Mouse (Mus musculus) olfactory bulb, adult 2 months (tissue): ENCODE measurements at regions not wholly inside any gene's neighbourhood (a gene's known extent, or its start where the extent isn't known, plus 50 kb on each side); places are given as distances from the start of the nearest gene placed in this dataset.

ENCODE experiments used
- H3K27ac ChIP-seq: fragments of 200-500 bp; 2 replicates; pipeline ENCODE4 v1.5.1; 2012; ENCODE audit warnings: low read depth, low read length; ENCODE audit not compliant: insufficient read depth
- H3K4me1 ChIP-seq: fragments of 200-500 bp; 2 replicates; pipeline ENCODE4 v1.6.1; 2012; ENCODE audit warnings: low read length; ENCODE audit not compliant: control insufficient read depth, insufficient read depth
- H3K4me3 ChIP-seq: fragments of 200-500 bp; 2 replicates; pipeline ENCODE4 v1.5.1; 2012; ENCODE audit warnings: mild to moderate bottlenecking, low read depth, low read length, moderate library complexity; ENCODE audit not compliant: insufficient read depth
- CTCF ChIP-seq: fragments of 200-500 bp; IDR thresholded peaks from 2 replicates; pipeline ENCODE4 v1.5.1; 2012; ENCODE audit warnings: low read depth, mild to moderate bottlenecking, low read length, moderate library complexity; ENCODE audit not compliant: insufficient read depth
- POLR2A ChIP-seq: fragments of 200-500 bp; IDR thresholded peaks from 2 replicates; pipeline ENCODE4 v1.6.1; 2012; ENCODE audit warnings: mild to moderate bottlenecking, low read depth, low read length, moderate library complexity; ENCODE audit not compliant: insufficient read depth
- WGBS: fragments of 180-500 bp; shearing (Covaris S2); methylation state at CpG from one replicate; pipeline ENCODE4 v1.1.7; 2018; 5-methylcytosine and 5-hydroxymethylcytosine counted together

DNA sequence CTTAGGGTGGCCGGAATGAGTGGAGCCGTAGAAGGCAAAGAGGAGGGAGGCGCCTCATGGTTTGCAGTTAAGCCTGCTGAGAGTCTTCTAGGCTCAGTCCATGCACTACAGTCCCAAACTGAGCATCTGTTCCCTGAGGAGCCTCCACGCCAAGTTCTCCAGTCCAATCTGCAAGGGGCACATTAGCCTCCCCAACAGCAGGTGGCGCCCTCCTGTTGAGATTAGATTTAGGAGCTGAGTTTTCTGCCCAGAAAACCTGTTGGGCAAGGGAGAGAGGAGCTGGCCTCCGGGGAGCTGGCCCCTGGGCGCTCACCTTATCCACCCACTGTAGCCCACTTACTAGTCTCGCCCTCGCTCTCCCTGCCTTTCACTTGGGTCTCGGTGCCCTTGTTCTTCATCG lies 150.0 kb upstream of the Haao start:
- H3K4me1 ChIP-seq, result peaks cover 7% of the 10 kb centered on the region; the same call in 1 of the 2 replicates
- TF ChIP-seq CTCF, result peak; percentile 13; the same call in 1 of the 2 replicates
- TF ChIP-seq POLR2A, result no peak
- H3K27ac ChIP-seq, result no peak overlapping the region
- 89% methylated on average over 11 of the region's 11 CpGs for WGBS
- no peak overlapping the region for H3K4me3 ChIP-seq

DNA sequence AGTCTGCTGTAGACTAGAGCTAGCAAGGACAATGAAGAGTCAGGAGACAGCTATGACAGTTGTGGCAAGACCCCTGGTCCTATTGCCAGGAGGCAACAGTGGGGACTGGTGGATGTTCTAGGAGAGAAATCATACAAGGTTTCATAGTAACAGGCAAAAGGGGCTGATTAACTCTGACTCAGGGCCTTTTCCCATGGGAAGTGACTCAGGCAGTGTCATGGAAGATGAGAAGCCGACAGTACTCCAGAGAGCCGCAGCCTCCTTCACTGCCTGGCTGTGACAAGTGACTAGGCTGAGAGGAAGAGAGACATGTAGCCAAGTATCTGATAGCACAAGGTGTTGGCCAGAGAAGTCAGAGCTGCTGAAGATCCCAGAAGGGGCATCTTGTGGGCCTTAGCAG lies 145.3 kb upstream of the Haao start:
- Histone ChIP-seq H3K27ac (no peak overlapping the region), H3K4me1 (0 out of 2 replicates have a peak, but pooled peaks cover 2% of the 10 kb centered on the region), H3K4me3 (no peak overlapping the region)
- 63% methylated on average over 2 of the region's 2 CpGs for WGBS
- TF ChIP-seq CTCF (no peak), POLR2A (no peak)

DNA sequence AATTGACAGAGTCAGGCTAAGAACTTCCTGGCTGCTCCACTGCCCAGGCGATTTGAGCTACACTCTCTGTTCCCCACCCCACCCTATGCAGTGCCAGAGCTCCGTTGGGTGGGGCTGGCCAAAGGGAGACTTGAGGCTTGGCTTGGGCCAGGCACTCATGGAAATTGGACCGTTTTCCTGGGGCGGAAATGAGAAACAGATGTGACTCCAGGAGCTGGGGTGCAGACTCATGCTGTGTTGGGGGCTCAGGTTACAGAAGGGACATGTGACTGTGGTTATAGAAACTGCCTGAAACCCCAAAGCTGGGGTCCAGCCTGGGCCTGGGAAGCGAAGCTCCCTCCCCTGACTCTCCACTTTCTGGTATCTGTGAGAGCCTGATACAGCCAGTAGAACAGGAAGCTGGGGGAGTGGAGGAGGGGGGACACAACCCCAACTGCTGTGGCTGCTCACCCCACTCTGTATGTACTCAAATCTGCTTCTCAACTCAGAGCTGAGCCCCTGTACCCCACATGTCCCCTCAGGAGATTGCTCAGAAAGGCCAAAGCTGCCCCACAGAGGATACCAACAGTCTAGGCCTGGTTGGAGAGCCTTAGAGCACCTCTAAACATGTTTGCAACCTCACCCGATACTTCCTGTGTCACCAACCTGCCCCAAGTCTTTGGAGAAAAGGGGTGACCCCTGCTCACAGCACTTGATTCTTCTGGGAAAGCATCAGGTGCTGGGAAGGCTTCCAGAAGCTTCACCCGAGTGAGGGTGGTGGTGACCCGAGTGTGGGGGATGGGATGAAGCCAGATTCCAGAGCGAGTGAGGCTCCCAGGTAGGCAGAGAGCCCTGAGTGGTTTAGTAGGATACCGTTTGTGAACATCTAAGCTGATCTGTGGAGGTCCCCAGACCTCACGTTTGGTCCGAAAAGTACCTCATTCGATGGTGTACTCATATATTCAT lies 142.9 kb upstream of the Haao start:
- 81% methylated on average over 13 of the region's 13 CpGs for WGBS
- no peak overlapping the region for H3K4me3 ChIP-seq
- H3K4me1 ChIP-seq, result peaks cover 7% of the 10 kb centered on the region; the same call in 1 of the 2 replicates
- TF ChIP-seq CTCF, result no peak
- H3K27ac ChIP-seq, result no peak overlapping the region

DNA sequence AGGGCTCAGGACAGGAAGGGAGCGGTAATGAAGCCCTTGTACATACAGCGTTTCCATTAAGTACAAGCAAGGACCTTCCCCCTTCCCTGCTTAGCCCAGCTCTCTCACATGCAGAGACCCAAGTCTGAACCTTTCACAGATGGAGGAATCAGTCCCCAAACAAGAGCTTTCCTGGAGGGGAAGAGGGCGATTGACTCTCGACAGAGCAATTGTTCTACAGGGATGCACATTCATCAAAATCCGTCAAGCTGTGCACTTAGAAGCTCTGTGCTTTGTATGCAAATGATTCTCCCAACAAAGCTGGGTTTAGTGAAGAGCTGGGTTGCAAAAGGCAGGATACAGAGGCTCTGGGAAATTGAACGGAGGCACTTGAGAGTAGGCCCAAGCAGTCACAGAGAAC lies 141.1 kb upstream of the Haao start:
- Histone ChIP-seq H3K4me1 (peaks cover 11% of the 10 kb centered on the region; the same call in 1 of the 2 replicates), H3K4me3 (no peak overlapping the region), H3K27ac (no peak overlapping the region)
- TF ChIP-seq POLR2A (no peak), CTCF (no peak)
- WGBS, result 76% methylated on average over 6 of the region's 6 CpGs

DNA sequence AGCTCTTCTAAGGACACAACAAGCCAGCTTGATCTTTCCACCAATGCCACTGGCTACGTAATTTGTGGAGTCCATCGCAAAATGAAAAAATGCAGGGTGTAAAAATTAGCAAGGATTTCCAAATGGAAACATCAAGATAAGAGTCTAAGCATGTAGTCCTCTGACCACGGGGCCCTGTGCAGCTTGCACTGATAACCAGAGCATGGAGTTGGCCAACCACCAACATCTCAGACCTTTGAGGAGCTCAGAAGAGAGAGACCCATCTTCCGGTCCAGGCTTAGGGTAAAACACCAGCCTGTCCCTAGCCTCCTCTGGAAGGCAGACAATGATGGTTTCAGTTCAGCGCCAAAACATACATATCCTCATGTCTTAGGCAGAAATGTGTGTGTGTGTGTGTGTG lies 140.4 kb upstream of the Haao start:
- no peak overlapping the region for H3K27ac ChIP-seq
- WGBS, result 92% methylated on average over 5 of the region's 5 CpGs
- TF ChIP-seq POLR2A, result no peak
- TF ChIP-seq CTCF, result no peak
- H3K4me1 ChIP-seq, result peaks cover 9% of the 10 kb centered on the region; the same call in 1 of the 2 replicates
- no peak overlapping the region for H3K4me3 ChIP-seq

DNA sequence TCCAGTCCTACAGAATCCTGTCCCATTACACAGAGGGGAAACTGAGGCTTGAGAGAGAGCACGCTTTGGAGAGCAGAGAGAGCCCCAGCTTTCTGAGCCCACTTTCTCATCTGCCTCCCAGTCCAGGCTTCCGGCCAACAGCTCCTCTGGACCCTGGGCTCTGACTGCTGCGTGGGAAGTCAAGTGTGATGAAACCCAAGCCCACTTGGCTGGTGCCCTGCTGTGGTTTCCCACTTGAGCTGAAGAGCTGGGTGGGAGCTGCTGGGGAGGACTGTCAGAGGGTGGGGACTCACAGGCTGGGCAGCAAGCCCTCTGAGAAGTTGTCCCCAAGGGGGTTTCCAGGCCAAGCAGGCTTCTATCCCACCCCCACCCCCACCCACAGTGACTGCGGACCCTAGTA lies 139.9 kb upstream of the Haao start:
- WGBS, result 80% methylated on average over 4 of the region's 4 CpGs
- TF ChIP-seq CTCF (no peak), POLR2A (no peak)
- Histone ChIP-seq H3K4me3 (no peak overlapping the region), H3K4me1 (peaks cover 9% of the 10 kb centered on the region; the same call in 1 of the 2 replicates), H3K27ac (no peak overlapping the region)

DNA sequence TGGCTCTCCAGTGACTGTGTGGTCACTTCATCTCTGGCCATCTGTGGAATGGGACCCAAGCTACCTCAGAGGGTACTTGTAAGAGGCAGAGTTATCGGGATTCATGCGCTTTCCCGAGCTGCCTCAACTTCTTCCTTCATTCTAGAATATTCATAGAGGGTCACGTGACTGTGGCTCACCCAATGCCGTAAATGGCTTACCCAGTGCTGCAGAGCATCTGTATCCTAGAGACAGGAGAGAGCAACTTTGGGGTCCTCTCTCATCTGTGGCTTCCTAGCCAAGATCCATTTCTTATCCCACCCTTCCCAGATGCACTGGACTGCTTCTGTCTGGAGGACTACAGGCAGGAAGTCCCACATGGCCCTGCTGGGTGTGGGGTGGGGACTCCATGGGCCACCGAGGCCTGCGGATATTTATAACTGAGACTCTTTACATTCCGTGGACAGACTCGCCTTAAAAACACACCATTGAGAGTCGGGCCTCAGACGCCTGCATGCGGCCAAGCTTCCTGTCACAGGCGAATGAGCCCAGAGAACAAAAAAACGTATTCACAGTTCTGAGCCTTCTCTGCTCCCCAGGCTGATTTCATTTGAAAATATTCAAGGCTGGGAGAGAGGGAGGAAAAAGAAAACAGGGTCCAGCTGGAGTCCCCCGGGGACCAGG lies 138.3 kb upstream of the Haao start:
- 59% methylated on average over 15 of the region's 15 CpGs for WGBS
- no peak for TF ChIP-seq POLR2A
- no peak for TF ChIP-seq CTCF
- no peak overlapping the region for H3K4me3 ChIP-seq
- peaks cover 12% of the 10 kb centered on the region; the same call in 1 of the 2 replicates for H3K4me1 ChIP-seq
- H3K27ac ChIP-seq, result no peak overlapping the region

DNA sequence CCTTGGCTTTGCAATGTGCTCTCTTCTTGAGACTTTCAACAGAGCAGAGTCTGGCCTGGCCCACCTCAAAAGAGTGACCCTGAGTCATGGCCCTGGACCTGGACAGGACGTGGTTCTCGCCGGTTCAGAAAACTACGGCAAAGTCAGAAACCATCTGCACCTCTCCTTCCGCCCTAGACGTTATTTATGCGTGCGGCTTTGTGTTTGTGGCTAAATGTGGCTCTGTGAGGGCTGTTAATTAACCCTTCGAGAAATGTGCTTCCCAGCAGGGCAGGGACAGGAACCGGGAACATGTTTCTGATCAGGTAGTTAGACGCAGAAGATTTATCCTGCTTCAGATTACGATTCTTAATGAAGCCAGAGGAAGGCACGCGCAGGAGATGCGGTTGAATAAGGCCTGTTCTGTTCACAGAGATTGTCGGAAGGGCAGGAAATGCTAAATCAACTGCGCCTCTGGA lies 137.6 kb upstream of the Haao start:
- H3K4me1 ChIP-seq, result peaks cover 12% of the 10 kb centered on the region; the same call in 1 of the 2 replicates
- H3K27ac ChIP-seq, result no peak overlapping the region
- WGBS, result 49% methylated on average over 17 of the region's 17 CpGs
- H3K4me3 ChIP-seq, result no peak overlapping the region
- TF ChIP-seq POLR2A, result no peak
- no peak for TF ChIP-seq CTCF

DNA sequence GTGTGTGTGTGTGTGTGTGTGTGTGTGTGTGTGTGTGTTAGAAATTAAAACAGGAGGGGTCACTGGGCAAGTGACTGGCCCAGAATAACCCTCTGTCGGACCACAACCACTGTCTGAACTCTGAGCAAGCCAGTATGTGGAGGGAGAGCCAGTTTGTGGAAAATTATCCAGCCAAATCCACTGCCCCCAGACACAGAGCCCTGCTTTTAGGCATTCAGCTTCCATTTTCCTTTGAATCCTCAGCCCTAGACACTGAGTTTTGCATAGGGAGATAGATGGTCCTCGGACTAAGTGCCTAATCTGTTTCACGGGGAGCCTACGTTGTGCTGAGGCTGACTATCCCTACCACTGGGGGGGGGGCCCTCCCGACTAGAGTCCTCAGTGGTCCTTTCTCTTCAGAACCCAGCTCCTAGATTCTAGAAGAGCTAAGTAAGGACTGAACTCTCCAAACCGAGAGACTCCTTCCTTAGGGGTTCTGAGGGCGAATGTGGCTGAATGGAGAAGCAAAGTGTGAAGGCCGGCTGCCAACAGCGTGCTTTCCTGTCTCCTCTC lies 136.2 kb upstream of the Haao start:
- WGBS, result 93% methylated on average over 9 of the region's 9 CpGs
- H3K4me1 ChIP-seq, result peaks cover 12% of the 10 kb centered on the region; the same call in 1 of the 2 replicates
- no peak for TF ChIP-seq POLR2A
- TF ChIP-seq CTCF, result no peak
- H3K4me3 ChIP-seq, result no peak overlapping the region
- H3K27ac ChIP-seq, result no peak overlapping the region
